Mouse (Mus musculus): ENCODE measurements around the gene Fbn1. TPM values are rescaled to one million over a fixed set of nuclear protein-coding genes. Genes with fewer than 3 reads are reported as not detected.
A peak's percentile ranks its signal among the peaks of the same experiment; 100 is the strongest.

Gene Fbn1
- total RNA-seq, 2 experiments from 2014 or later, result 163 TPM

- intact Hi-C loops (cut with DNase I), result loop anchor here (5.0 kb wide), 1 partner anchor 56 kb away; no protein-coding TSS in a partner anchor
- DNase-seq, result peak; percentile 24 to 52
Observed at GRCm38 (mm10) chr2:125411777-125412176, 96.0 kb downstream of the Fbn1 start.

GRCm38 (mm10) chr2:125404509-125405105 lies 103.2 kb downstream of the Fbn1 start:
- intact Hi-C loops (cut with DNase I), result no loop called here
- no peak for DNase-seq

GRCm38 (mm10) chr2:125402276-125402675 lies 105.5 kb downstream of the Fbn1 start:
- intact Hi-C loops (cut with DNase I), result no loop called here

GRCm38 (mm10) chr2:125400121-125400520 lies 107.7 kb downstream of the Fbn1 start:
- intact Hi-C loops (cut with DNase I), result no loop called here
- DNase-seq, result no peak

More at GRCm38 (mm10) chr2:125402276-125402675, 105.5 kb downstream of the Fbn1 start:
- no peak for DNase-seq

GRCm38 (mm10) chr2:125397796-125398195 lies 110.0 kb downstream of the Fbn1 start:
- no peak for DNase-seq
- intact Hi-C loops (cut with DNase I), result no loop called here

GRCm38 (mm10) chr2:125394428-125395101 lies 113.2 kb downstream of the Fbn1 start:
- DNase-seq, result no peak
- intact Hi-C loops (cut with DNase I), result no loop called here

GRCm38 (mm10) chr2:125391582-125391981 lies 116.2 kb downstream of the Fbn1 start:
- DNase-seq, result no peak
- intact Hi-C loops (cut with DNase I), result no loop called here

GRCm38 (mm10) chr2:125389796-125390195 lies 118.0 kb downstream of the Fbn1 start:
- DNase-seq, result peak; percentile 36 to 40
- intact Hi-C loops (cut with DNase I), result no loop called here

GRCm38 (mm10) chr2:125386221-125386965 lies 121.4 kb downstream of the Fbn1 start:
- no peak for DNase-seq
- intact Hi-C loops (cut with DNase I), result no loop called here

- no peak for DNase-seq
- intact Hi-C loops (cut with DNase I), result loop anchor here (5.0 kb wide), 1 partner anchor 112 kb away; no protein-coding TSS in a partner anchor
Observed at GRCm38 (mm10) chr2:125384941-125385340, 122.9 kb downstream of the Fbn1 start.

- intact Hi-C loops (cut with DNase I), result loop anchor here (5.0 kb wide), 1 partner anchor 113 kb away; no protein-coding TSS in a partner anchor
- no peak for DNase-seq
Observed at GRCm38 (mm10) chr2:125384415-125384814, 123.4 kb downstream of the Fbn1 start.

- DNase-seq, result no peak
- intact Hi-C loops (cut with DNase I), result loop anchor here (5.0 kb wide), 1 partner anchor 114 kb away; no protein-coding TSS in a partner anchor
Observed at GRCm38 (mm10) chr2:125383273-125383641, 124.5 kb downstream of the Fbn1 start.

GRCm38 (mm10) chr2:125382613-125383272 lies 125.0 kb downstream of the Fbn1 start:
- intact Hi-C loops (cut with DNase I), result loop anchor here (5.0 kb wide), 1 partner anchor 115 kb away; no protein-coding TSS in a partner anchor
- no peak for DNase-seq

GRCm38 (mm10) chr2:125380086-125380485 lies 127.7 kb downstream of the Fbn1 start:
- intact Hi-C loops (cut with DNase I), result loop anchor here (5.0 kb wide), 1 partner anchor 117 kb away; no protein-coding TSS in a partner anchor
- no peak for DNase-seq

- no peak for DNase-seq
- intact Hi-C loops (cut with DNase I), result no loop called here
Observed at GRCm38 (mm10) chr2:125379206-125379605, 128.6 kb downstream of the Fbn1 start.

- no peak for DNase-seq
- intact Hi-C loops (cut with DNase I), result no loop called here
Observed at GRCm38 (mm10) chr2:125375926-125376325, 131.9 kb downstream of the Fbn1 start.

GRCm38 (mm10) chr2:125375301-125375700 lies 132.5 kb downstream of the Fbn1 start:
- no peak for DNase-seq
- intact Hi-C loops (cut with DNase I), result no loop called here

- DNase-seq, result no peak
- intact Hi-C loops (cut with DNase I), result no loop called here
Observed at GRCm38 (mm10) chr2:125369666-125370065, 138.1 kb downstream of the Fbn1 start.

GRCm38 (mm10) chr2:125368616-125369015 lies 139.2 kb downstream of the Fbn1 start:
- intact Hi-C loops (cut with DNase I), result no loop called here
- peak; percentile 42 to 60 for DNase-seq

- intact Hi-C loops (cut with DNase I), result no loop called here
- no peak for DNase-seq
Observed at GRCm38 (mm10) chr2:125361661-125362060, 146.1 kb downstream of the Fbn1 start.

- intact Hi-C loops (cut with DNase I), result no loop called here
- no peak for DNase-seq
Observed at GRCm38 (mm10) chr2:125356486-125356885, 151.3 kb downstream of the Fbn1 start.

All from heart, postnatal 14 days (tissue).